Mouse (Mus musculus) C2C12 (cell line): ENCODE data around the gene Lmod3. TPM values are rescaled to one million over a fixed set of nuclear protein-coding genes. Genes with fewer than 3 reads are reported as not detected.

Experiments
- H3K27me3 ChIP-seq: one replicate; pipeline ENCODE4 v1.6.1; 2011; ENCODE audit not compliant: control insufficient read depth, insufficient read depth, insufficient read length
- H3K36me3 ChIP-seq: one replicate; pipeline ENCODE4 v1.6.1; 2011; ENCODE audit not compliant: control insufficient read depth, insufficient read depth
- H3K4me3 ChIP-seq: one replicate; pipeline ENCODE4 v1.5.1; 2011; ENCODE audit warnings: mild to moderate bottlenecking, control low read depth; ENCODE audit not compliant: poor library complexity, insufficient read depth, severe bottlenecking
- H3K79me2 ChIP-seq: one replicate; pipeline ENCODE4 v1.6.1; 2011; ENCODE audit not compliant: control insufficient read depth, insufficient read depth
- H3K79me3 ChIP-seq: one replicate; pipeline ENCODE4 v1.6.1; 2011; ENCODE audit warnings: low read depth, control low read depth
- H3ac ChIP-seq: one replicate; pipeline ENCODE3; 2011; ENCODE audit warnings: low read depth; ENCODE audit not compliant: control insufficient read depth, insufficient read length
- CEBPB ChIP-seq: IDR thresholded peaks from one replicate; pipeline ENCODE4 v1.6.1; 2011; ENCODE audit warnings: low read depth, mild to moderate bottlenecking, control low read depth, moderate library complexity
- CTCF ChIP-seq: IDR thresholded peaks from one replicate; pipeline ENCODE4 v1.5.1; 2011; ENCODE audit not compliant: control insufficient read depth, insufficient read depth, insufficient read length
- FOSL1 ChIP-seq: IDR thresholded peaks from one replicate; pipeline ENCODE4 v1.8.0; 2011; ENCODE audit warnings: mild to moderate bottlenecking, low read length; ENCODE audit not compliant: poor library complexity, insufficient read depth, severe bottlenecking
- MAX ChIP-seq: IDR thresholded peaks from one replicate; pipeline ENCODE4 v1.6.1; 2011; ENCODE audit warnings: mild to moderate bottlenecking, control low read depth
- MYOD1 ChIP-seq: IDR thresholded peaks from one replicate; pipeline ENCODE4 v1.6.1; 2011; ENCODE audit warnings: low read depth; ENCODE audit not compliant: control insufficient read depth, insufficient read length
- MYOG ChIP-seq: IDR thresholded peaks from one replicate; pipeline ENCODE4 v1.6.1; 2011; ENCODE audit not compliant: control insufficient read depth, insufficient read length; ENCODE audit errors: extremely low read depth
- USF1 ChIP-seq: IDR thresholded peaks from one replicate; pipeline ENCODE4 v1.6.1; 2011; ENCODE audit warnings: low read depth, mild to moderate bottlenecking, control low read depth, moderate library complexity
- polyA plus RNA-seq: library from polyadenylated mRNA; unstranded; fragments of >200 nt; fragmentation: generic; extraction: Trizol; gene quantifications from one replicate; pipeline ENCODE4 v1.2.1, GENCODE M21; 2012; ENCODE audit warnings: missing spikeins

Gene Lmod3
- polyA plus RNA-seq, 1 experiment, result 0.36 TPM

- peak overlapping the region; percentile 96 for H3ac ChIP-seq
- peaks cover 50% of the 10 kb centered on the region for H3K79me3 ChIP-seq
- peaks cover 53% of the 10 kb centered on the region for H3K79me2 ChIP-seq
- no peaks in the 10 kb centered on the region for H3K27me3 ChIP-seq
- H3K36me3 ChIP-seq, result peaks cover 26% of the 10 kb centered on the region
- no peak for TF ChIP-seq CEBPB
- no peak for TF ChIP-seq USF1
- TF ChIP-seq MYOG, result no peak
- TF ChIP-seq MAX, result no peak
- TF ChIP-seq CTCF, result no peak
- no peak for TF ChIP-seq MYOD1
- peak overlapping the region; percentile 77 for H3K4me3 ChIP-seq
Measured at GRCm38 (mm10) chr6:97204952-97205351, 47.6 kb downstream of the Lmod3 start.

- peak overlapping the region; percentile 96 for H3ac ChIP-seq
- H3K27me3 ChIP-seq, result no peaks in the 10 kb centered on the region
- peak overlapping the region; percentile 77 for H3K4me3 ChIP-seq
- peaks cover 59% of the 10 kb centered on the region for H3K79me2 ChIP-seq
- peaks cover 32% of the 10 kb centered on the region for H3K36me3 ChIP-seq
- TF ChIP-seq MYOD1, result no peak
- no peak for TF ChIP-seq FOSL1
- H3K79me3 ChIP-seq, result peaks cover 55% of the 10 kb centered on the region
Measured at GRCm38 (mm10) chr6:97204252-97204869, 48.2 kb downstream of the Lmod3 start.

- Histone ChIP-seq H3K79me2 (peaks cover 68% of the 10 kb centered on the region), H3ac (no peak overlapping the region), H3K36me3 (peaks cover 50% of the 10 kb centered on the region), H3K27me3 (no peaks in the 10 kb centered on the region), H3K4me3 (no peak overlapping the region), H3K79me3 (peaks cover 66% of the 10 kb centered on the region)
- TF ChIP-seq MYOG (no peak), CEBPB (no peak), MAX (no peak), CTCF (no peak), MYOD1 (no peak), FOSL1 (no peak), USF1 (no peak)
Measured at GRCm38 (mm10) chr6:97202477-97202876, 50.1 kb downstream of the Lmod3 start.

GRCm38 (mm10) chr6:97200437-97200836, 52.1 kb downstream of the Lmod3 start:
- Histone ChIP-seq H3ac (no peak overlapping the region), H3K79me3 (peaks cover 68% of the 10 kb centered on the region), H3K79me2 (peaks cover 79% of the 10 kb centered on the region), H3K4me3 (no peak overlapping the region), H3K27me3 (no peaks in the 10 kb centered on the region), H3K36me3 (peaks cover 67% of the 10 kb centered on the region)
- TF ChIP-seq USF1 (no peak), FOSL1 (no peak), CTCF (no peak), MAX (no peak), CEBPB (no peak), MYOG (no peak), MYOD1 (no peak)

Other genes starting within 250 kb of the Lmod3 start
- gene Fam19a4, start 192.3 kb downstream of the Lmod3 start, polyA plus RNA-seq, result not detected
- gene Eogt, start 103.6 kb downstream of the Lmod3 start, polyA plus RNA-seq, result 4.9 TPM
- 6.4 TPM for gene Tmf1, start 73.6 kb downstream of the Lmod3 start, polyA plus RNA-seq
- 32.8 TPM for gene Uba3, start 47.1 kb downstream of the Lmod3 start, polyA plus RNA-seq
- 298 TPM for gene Arl6ip5, start 42.1 kb downstream of the Lmod3 start, polyA plus RNA-seq